Mouse (Mus musculus): ENCODE data around the gene Pitpnb.

The Pitpnb gene

GRCm38 (mm10) chr5:111344721-111345400, 14.3 kb downstream of the Pitpnb start:
- no peak for DNase-seq (ENCODE audit: low spot score in 2 of 2)

- DNase-seq (ENCODE audit: low spot score in 2 of 2): no peak
These were observed 26.5 kb downstream of the Pitpnb start for GRCm38 (mm10) chr5:111356811-111357617.

- DNase-seq (ENCODE audit: low spot score in 2 of 2): no peak
These were observed 30.0 kb downstream of the Pitpnb start for GRCm38 (mm10) chr5:111360546-111360945.

GRCm38 (mm10) chr5:111361058-111361457, 30.5 kb downstream of the Pitpnb start:
- no peak for DNase-seq (ENCODE audit: low spot score in 2 of 2)

GRCm38 (mm10) chr5:111361846-111362245, 31.3 kb downstream of the Pitpnb start:
- DNase-seq (ENCODE audit: low spot score in 2 of 2): no peak

GRCm38 (mm10) chr5:111363446-111364062, 33.0 kb downstream of the Pitpnb start:
- DNase-seq (ENCODE audit: low spot score in 2 of 2): no peak

- DNase-seq (ENCODE audit: low spot score in 2 of 2): no peak
These were observed 34.0 kb downstream of the Pitpnb start for GRCm38 (mm10) chr5:111364533-111364932.

GRCm38 (mm10) chr5:111366140-111366539, 35.6 kb downstream of the Pitpnb start:
- no peak for DNase-seq (ENCODE audit: low spot score in 2 of 2)

GRCm38 (mm10) chr5:111367937-111368517, 37.5 kb downstream of the Pitpnb start:
- DNase-seq (ENCODE audit: low spot score in 2 of 2): no peak

- no peak for DNase-seq (ENCODE audit: low spot score in 2 of 2)
These were observed 38.0 kb downstream of the Pitpnb start for GRCm38 (mm10) chr5:111368576-111368975.

GRCm38 (mm10) chr5:111375616-111376015, 45.1 kb downstream of the Pitpnb start:
- DNase-seq (ENCODE audit: low spot score in 2 of 2): no peak

GRCm38 (mm10) chr5:111376276-111377020, 45.9 kb downstream of the Pitpnb start:
- no peak for DNase-seq (ENCODE audit: low spot score in 2 of 2)

- DNase-seq (ENCODE audit: low spot score in 2 of 2): peak in 1 of 2 experiments; percentile 46
These were observed 47.8 kb downstream of the Pitpnb start for GRCm38 (mm10) chr5:111378126-111378993.

GRCm38 (mm10) chr5:111383335-111383734, 52.8 kb downstream of the Pitpnb start:
- peak in 1 of 2 experiments; percentile 28 for DNase-seq (ENCODE audit: low spot score in 2 of 2)

- no peak for DNase-seq (ENCODE audit: low spot score in 2 of 2)
These were observed 60.3 kb downstream of the Pitpnb start for GRCm38 (mm10) chr5:111390911-111391310.

- no peak for DNase-seq (ENCODE audit: low spot score in 2 of 2)
These were observed 60.9 kb downstream of the Pitpnb start for GRCm38 (mm10) chr5:111391485-111391884.

- peak; percentile 28 to 57 for DNase-seq (ENCODE audit: low spot score in 2 of 2)
These were observed 63.0 kb downstream of the Pitpnb start for GRCm38 (mm10) chr5:111393346-111394197.

GRCm38 (mm10) chr5:111394198-111395053, 63.9 kb downstream of the Pitpnb start:
- DNase-seq (ENCODE audit: low spot score in 2 of 2): no peak

- no peak for DNase-seq (ENCODE audit: low spot score in 2 of 2)
These were observed 65.2 kb downstream of the Pitpnb start for GRCm38 (mm10) chr5:111395771-111396170.
